Mouse (Mus musculus) lung, adult 2 months (tissue): ENCODE measurements around the gene Plekha4. TPM values are rescaled to one million over a fixed set of nuclear protein-coding genes. Genes with fewer than 3 reads are reported as not detected.
"Not testable (repeated sequence)": the region's sequence is repeated elsewhere in the genome, so short reads cannot be mapped to it uniquely, and the experiment has no call there.

ENCODE experiments used
- DNase-seq: peaks from one replicate; pipeline ENCODE4 v3.0.0; 2022
- H3K4me1 ChIP-seq: fragments of 200-500 bp; 2 replicates; pipeline ENCODE4 v1.6.1; 2011; ENCODE audit warnings: low read length; ENCODE audit not compliant: control insufficient read depth, insufficient read depth
- H3K4me3 ChIP-seq: fragments of 200-500 bp; replicated peaks from 2 replicates; pipeline ENCODE3; 2011; ENCODE audit warnings: low read depth, mild to moderate bottlenecking, control low read depth, low read length; ENCODE audit errors: extremely low read depth
- CTCF ChIP-seq: fragments of 200-500 bp; IDR thresholded peaks from 2 replicates; pipeline ENCODE4 v1.5.1; 2011; ENCODE audit warnings: mild to moderate bottlenecking, low read length, control low read depth; ENCODE audit not compliant: insufficient read depth
- POLR2A ChIP-seq: fragments of 200-500 bp; IDR thresholded peaks from 2 replicates; pipeline ENCODE4 v1.6.1; 2011; ENCODE audit warnings: low read depth, mild to moderate bottlenecking, control low read depth, low read length, borderline replicate concordance; ENCODE audit errors: extremely low read depth
- WGBS: fragments of 180-500 bp; shearing (Covaris S2); methylation state at CpG from one replicate; pipeline ENCODE4 v1.1.7; 2018; 5-methylcytosine and 5-hydroxymethylcytosine counted together
- polyA plus RNA-seq: library from polyadenylated mRNA; depleted of rRNA; stranded (reverse); fragments of >200 nt; gene quantifications from 2 replicates; pipeline ENCODE4 v1.2.3, GENCODE M21; 2012

Gene Plekha4
- polyA plus RNA-seq, 1 experiment: 13.1 TPM

DNA sequence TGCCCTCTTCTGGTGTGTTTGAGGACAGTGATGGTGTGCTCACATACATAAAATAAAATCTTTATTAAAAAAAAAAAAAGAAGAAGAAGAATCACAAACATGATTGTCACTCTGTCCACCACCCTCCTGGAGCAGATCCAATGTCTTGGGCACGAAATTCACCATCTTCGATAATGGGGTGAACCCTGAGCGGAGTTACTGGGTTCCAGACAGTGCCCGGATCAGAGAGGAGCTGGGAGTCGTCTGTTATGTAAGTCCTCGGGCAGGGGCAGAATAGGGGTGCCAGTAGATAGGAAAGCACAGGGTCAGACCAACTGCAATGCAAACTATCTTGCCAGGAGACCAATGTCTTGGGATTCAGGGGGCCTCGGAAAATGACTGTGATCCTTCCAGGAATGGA is 5.5 kb upstream of the Plekha4 start:
- TF ChIP-seq POLR2A (no peak), CTCF (no peak)

DNA sequence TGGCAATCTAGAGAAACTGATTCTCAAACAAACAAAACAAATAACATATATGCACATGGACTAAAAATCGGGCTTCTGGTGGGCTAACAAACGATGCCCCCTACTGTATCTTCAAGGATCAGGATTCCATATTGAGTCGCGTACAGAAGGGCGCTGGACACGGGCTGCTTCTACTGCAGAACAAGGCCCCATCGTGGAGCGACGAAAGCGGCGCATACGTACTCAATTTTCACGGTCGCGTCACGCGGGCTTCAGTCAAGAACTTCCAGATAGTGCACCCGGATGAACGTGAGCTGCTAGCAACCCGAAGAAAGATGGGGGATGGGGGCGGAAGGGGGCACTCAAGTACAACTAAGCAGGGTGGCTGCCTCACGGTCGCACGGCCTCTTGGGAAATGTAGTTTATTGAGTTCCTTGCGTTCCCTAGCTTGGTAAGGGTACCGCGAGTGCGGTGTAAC is 4.4 kb upstream of the Plekha4 start:
- peak overlapping the region; percentile 62 for H3K4me3 ChIP-seq
- DNase-seq: peak; percentile 85
- TF ChIP-seq CTCF (no peak), POLR2A (peak; percentile 69; the same call in 1 of the 2 replicates)
- H3K4me1 ChIP-seq: peaks cover 18% of the 10 kb centered on the region
- under 1% methylated on average over 28 of the region's 28 CpGs for WGBS

More for the DNA sequence above, 5.5 kb upstream of the Plekha4 start:
- Histone ChIP-seq H3K4me1 (peaks cover 18% of the 10 kb centered on the region), H3K4me3 (no peak overlapping the region)
- 91% methylated on average over 7 of the region's 7 CpGs for WGBS
- no peak for DNase-seq

DNA sequence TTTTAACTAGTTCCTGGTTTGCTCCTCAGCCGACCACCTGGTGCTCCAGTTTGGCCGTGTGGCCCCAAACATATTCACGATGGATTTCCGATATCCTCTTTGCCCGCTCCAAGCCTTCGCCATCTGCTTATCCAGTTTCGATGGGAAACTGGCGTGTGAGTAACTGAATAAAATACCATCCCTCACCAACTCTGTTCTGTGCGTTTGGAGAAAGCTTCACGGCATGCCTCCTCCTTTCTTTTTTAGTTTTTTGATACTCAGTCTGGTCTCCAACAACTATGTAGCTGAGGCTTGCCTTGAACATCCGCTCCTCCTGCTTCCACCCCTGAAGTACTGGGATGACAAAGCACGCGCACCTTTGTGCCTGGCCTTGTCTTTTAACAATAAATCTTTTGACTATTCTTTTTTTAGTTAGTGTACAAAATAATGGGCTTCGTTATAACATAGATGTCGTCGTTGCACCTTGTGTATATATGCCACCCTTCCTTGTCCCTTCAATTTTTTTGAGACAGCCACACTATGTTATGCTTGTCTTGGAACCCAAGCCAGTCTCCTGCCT is 3.9 kb upstream of the Plekha4 start:
- TF ChIP-seq POLR2A: no peak
- no peak for TF ChIP-seq CTCF
- 58% methylated on average over 16 of the region's 16 CpGs for WGBS
- H3K4me1 ChIP-seq: peaks cover 18% of the 10 kb centered on the region
- DNase-seq: no peak
- H3K4me3 ChIP-seq: peak overlapping the region; percentile 62

DNA sequence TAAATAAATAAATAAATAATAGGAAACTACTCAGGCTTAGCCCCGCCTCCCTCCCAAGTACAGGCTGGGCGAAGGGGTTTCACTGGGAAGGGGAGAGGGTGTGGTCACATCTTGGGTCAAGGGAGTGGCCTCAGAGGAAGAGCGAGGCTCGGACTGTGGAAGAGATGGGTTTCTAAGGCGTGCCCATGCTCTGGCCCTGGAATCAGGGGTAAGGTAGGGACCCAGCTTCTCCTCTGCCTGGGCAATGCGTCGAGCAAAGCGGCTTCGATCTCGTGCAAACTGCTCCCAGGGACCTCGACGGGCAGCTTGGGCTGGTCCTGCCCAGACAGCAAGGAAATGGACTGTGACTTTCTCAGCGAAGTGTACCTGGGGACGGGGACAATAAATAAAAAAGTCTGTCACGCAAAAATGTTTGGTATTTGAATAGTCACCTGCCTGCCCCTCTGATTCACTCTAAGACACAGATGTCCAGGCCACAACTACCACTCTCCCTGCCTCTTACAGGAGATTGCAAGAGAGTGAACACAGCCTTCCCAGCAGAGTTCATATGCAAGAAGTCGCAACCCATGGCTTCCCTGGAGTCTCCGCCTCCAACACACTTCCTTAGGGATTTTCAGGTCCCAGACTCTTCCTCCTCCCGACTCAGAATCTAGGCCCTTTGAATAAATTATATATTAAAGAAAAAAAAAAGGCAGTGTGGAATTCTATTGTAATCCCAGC is 3.0 kb upstream of the Plekha4 start:
- no peak for DNase-seq
- TF ChIP-seq CTCF (no peak), POLR2A (0 out of 2 replicates have a peak, but pooled peaks have one; percentile 7)
- Histone ChIP-seq H3K4me1 (peaks cover 18% of the 10 kb centered on the region), H3K4me3 (peak overlapping the region; percentile 19)
- 58% methylated on average over 18 of the region's 18 CpGs for WGBS

DNA sequence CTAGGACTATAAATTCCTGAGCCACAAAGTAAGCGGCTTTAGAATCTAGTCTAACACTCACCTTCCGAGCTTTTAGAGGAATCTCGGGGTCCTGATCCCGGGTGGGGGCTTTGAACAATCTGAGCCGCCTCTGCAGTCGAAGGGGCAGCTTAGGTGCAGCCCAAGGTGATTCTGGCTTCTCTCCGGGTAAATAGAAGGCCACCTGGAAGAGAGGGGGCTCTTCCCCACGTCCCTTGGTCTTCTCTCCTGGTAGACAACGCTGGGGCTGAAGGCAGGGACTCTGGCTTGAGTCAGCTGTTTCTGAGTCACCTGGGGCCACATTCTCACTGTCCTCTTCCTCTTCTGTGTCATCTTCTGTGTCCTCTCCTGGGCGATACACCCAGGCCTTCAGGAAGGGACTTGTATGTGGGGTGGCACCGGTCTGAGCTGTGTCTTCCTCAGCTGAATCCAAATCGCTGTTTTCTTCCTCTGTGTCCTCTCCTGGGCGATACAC is 2.4 kb upstream of the Plekha4 start:
- peak overlapping the region; percentile 22 for H3K4me3 ChIP-seq

DNA sequence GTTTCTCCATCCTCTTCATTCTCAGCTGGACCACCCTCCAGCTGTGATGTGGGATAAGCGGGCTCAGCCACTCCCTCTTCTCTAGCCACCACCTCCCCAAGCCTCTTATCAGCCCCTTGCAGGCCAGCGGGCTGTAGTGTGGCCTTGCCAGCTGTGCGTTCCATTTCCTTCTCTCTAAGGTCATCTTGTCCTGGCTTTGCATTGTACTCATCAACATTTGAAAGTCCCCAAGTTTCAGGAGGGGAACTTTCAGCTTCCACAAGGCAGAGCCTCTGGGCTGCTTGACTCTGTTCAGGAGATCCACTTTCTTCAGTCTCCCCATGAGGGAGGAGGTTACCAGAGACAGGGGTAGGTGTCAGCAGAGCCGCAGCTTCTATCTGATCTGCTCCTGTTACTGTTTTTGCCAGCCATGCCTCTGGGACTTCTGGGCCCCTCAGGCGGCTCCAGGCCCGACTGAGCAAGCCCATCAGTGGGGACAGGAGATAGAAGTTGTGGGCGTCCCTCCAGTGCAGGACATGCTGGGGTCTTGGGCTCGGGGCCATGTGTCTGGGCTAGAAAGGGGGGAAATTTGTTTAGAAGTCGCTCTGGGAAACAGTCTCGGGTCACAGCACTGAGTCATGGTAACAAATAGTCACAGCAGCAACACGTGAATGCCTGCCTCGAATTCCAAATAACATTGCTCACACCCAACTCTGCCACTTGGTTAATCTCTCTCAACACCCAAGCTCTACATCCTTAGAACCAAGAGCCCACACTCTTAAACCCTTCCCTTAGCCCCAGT is 1.1 kb upstream of the Plekha4 start:
- 12% methylated on average over 12 of the region's 12 CpGs for WGBS
- peak; percentile 33 for DNase-seq
- Histone ChIP-seq H3K4me1 (peaks cover 18% of the 10 kb centered on the region), H3K4me3 (peak overlapping the region; percentile 94)
- TF ChIP-seq POLR2A (peak; percentile 45; the same call in 1 of the 2 replicates), CTCF (no peak)

More for the DNA sequence above, 2.4 kb upstream of the Plekha4 start:
- WGBS: 62% methylated on average over 13 of the region's 13 CpGs
- TF ChIP-seq CTCF (no peak), POLR2A (0 out of 2 replicates have a peak, but pooled peaks have one; percentile 4)
- H3K4me1 ChIP-seq: peaks cover 18% of the 10 kb centered on the region
- no peak for DNase-seq

DNA sequence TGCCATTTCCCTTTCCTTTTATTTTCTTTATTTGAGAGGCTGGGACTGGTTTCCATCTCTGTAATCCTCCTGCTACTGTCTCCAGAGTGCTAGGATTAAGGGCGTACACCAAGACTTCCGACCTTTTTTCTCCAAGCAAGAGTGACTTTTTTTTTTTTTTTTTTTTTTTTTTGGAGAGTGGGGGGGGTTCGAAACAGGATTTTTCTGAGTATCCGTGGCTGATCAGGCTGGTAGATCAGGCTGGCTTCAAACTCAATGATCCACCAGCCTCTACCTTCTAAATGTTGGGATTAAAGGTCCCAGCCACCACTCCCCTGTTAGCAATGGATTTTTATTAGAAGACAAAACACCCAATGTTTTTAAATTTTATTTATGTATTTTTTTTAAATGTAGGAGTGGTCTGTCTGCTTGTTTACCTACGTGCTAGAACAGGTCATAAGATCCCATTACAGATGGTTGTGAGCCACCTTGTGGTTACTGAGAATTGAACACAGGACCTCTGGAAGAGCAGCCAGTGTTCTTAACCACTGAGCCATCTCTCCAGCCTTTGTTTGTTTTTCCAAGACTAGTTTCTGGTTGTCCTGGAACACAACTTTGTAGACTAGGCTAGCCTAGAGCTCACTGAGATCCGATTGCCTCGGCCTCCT is 467 bp downstream of the Plekha4 start:
- DNase-seq: no peak
- 18% methylated on average over 7 of the region's 7 CpGs for WGBS
- peak overlapping the region; percentile 94 for H3K4me3 ChIP-seq
- H3K4me1 ChIP-seq: peaks cover 18% of the 10 kb centered on the region
- TF ChIP-seq CTCF (no peak), POLR2A (no peak)

DNA sequence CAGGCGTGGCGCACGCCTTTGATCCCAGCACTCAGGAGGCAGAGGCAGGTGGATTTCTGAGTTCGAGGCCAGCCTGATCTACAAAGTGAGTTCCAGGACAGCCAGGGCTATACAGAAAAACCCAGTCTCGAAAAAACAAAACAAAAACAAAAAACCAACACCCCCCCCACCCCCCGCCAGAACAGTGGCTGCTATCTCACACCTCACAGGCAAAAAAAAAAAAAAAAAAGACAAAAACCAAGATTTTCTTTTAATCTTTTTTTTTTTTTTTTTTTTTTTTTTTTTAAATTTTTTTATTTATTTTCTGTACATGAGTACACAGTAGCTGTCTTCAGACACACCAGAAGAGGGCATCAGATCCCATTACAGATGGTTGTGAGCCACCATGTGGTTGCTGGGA is 1.0 kb downstream of the Plekha4 start:
- WGBS: 92% methylated on average over 6 of the region's 6 CpGs

DNA sequence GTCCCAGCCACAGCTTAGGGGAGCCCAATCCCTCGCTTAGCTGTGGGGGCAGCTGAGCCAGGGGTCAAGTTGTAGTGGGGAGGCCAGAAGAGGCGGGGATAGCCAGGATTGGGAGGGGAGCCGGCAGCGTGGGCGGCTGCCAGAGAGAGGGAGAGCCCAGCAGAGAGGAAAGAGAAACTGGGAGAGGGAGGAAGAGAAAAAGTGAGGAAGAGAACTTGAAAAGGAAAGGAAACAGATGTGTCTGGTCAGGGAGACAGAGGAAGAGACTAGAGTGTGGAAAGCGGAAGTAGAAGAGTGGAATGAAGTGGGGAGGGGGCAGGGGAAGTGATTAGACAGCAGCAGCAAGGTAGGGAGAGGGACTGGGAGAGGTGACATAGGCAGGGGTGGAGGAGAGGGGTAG is 3.3 kb downstream of the Plekha4 start:
- no peak for TF ChIP-seq CTCF
- no peak for TF ChIP-seq POLR2A
- Histone ChIP-seq H3K4me1 (peaks cover 6% of the 10 kb centered on the region; the same call in 1 of the 2 replicates), H3K4me3 (no peak overlapping the region)
- DNase-seq: no peak
- 7% methylated on average over 6 of the region's 6 CpGs for WGBS

More for the DNA sequence above, 1.0 kb downstream of the Plekha4 start:
- H3K4me3 ChIP-seq, DNase-seq: not testable (repeated sequence)
- peaks cover 15% of the 10 kb centered on the region for H3K4me1 ChIP-seq
